Mouse (Mus musculus): Measurements from ENCODE around the gene Ablim1.

GRCm38 (mm10) chr19:57006841-57007240 is 307.9 kb downstream of the Ablim1 start:
- TF ChIP-seq CTCF (IDR thresholded peaks at IDR 0.05; ENCODE audit: low read depth, low read length) (no peak), POLR2A (IDR thresholded peaks at IDR 0.05; ENCODE audit: insufficient read depth, low read length) (no peak), EP300 (IDR thresholded peaks at IDR 0.05; ENCODE audit: insufficient read depth, low read depth, low read length) (no peak)
